Comparison of ENCODE assay signal across 10 mouse cellular contexts in the genomic region with DNA sequence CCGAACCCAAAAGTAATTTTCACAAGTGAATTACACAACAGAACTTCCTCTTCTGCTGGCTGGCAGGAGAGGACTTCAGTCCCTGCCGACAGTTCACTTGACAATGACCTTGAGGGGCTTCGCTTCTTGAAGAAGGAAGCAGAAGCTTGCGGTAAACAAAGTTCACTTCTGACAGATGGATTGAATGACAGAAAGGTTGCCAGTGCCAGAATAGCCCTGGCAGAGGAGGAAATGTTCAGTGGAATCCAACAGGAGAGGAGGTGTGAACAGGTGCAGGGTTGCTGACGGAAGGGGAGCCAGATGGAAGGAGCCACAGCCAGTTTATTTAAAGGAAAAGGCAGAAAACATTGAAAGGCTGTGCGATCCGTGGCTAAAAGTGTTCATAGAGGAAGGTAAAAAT.
A peak's percentile ranks its signal among the peaks of the same experiment; 100 is the strongest.
DNase-seq lines count a peak whose midpoint lies in the region; ATAC-seq lines count a peak whose summit lies in the region.
"Had no signal": no experiment of that assay in that cellular context is flagged by ENCODE, and none has a peak within 500 bp of the region (broad histone marks: within the 10 kb centered on the region; RNA-seq: fewer than 3 reads in every experiment).

No protein-coding gene starts in this region.

- no peaks in the 10 kb centered on the region for H3K36me3 ChIP-seq in forebrain, embryonic 13.5 days (ENCODE audit: poor library complexity, severe bottlenecking)
- H3K36me3 ChIP-seq in forebrain, embryonic 11.5 days (ENCODE audit: control insufficient read depth, insufficient read depth, low read length), result no peaks in the 10 kb centered on the region

- intact Hi-C loops in left cerebral cortex, postnatal 14 days (cut with DNase I), result loop anchor here (5.0 kb wide), 2 partner anchors 51 to 514 kb away; no protein-coding TSS in a partner anchor

- peak; percentile 79 for ATAC-seq in forebrain, embryonic 13.5 days
- ATAC-seq in forebrain, embryonic 11.5 days (replicated peaks; ENCODE audit: low FRiP score), result no peak

- H3K9ac ChIP-seq in forebrain, embryonic 13.5 days, result no peak overlapping the region
- no peak overlapping the region for H3K9ac ChIP-seq in forebrain, embryonic 11.5 days (ENCODE audit: low read length)
- H3K9ac ChIP-seq: liver, embryonic 14.5 days had no signal

- no peak overlapping the region for H3K4me3 ChIP-seq in forebrain, embryonic 13.5 days
- no peak overlapping the region for H3K4me3 ChIP-seq in forebrain, embryonic 11.5 days (ENCODE audit: low read depth, low read length)

- no peaks in the 10 kb centered on the region for H3K9me3 ChIP-seq in forebrain, embryonic 13.5 days (replicated peaks)
- H3K9me3 ChIP-seq in forebrain, embryonic 11.5 days (ENCODE audit: control insufficient read depth, low read length), result no peaks in the 10 kb centered on the region

- peak overlapping the region; percentile 59 for H3K27ac ChIP-seq in forebrain, embryonic 13.5 days
- H3K27ac ChIP-seq in forebrain, embryonic 11.5 days (ENCODE audit: low read depth, low read length), result no peak overlapping the region
- H3K27ac ChIP-seq: liver, embryonic 14.5 days had no signal

- no peak for DNase-seq in forebrain, embryonic 11.5 days (ENCODE audit: low spot score)
- peak; percentile 79 for DNase-seq in brain, embryonic 18.5 days (ENCODE audit: low read depth, low spot score)
- DNase-seq in frontal cortex, postnatal 36 days (ENCODE audit: low spot score in 2 of 2), result peak; percentile 71 to 87
- peak; percentile 64 to 69 for DNase-seq in left cerebral cortex, postnatal 14 days (ENCODE audit: low spot score in 2 of 2)
- no peak for DNase-seq in urinary bladder, postnatal 4 days (ENCODE audit: low spot score in 2 of 2)
- DNase-seq in kidney, postnatal 36 days, result no peak
- no peak for DNase-seq in heart, adult 11 months
- DNase-seq: B cell, adult 2 months had no signal

- H3K4me1 ChIP-seq in forebrain, embryonic 13.5 days, result peaks cover 51% of the 10 kb centered on the region
- peaks cover 3% of the 10 kb centered on the region; the same call in 1 of the 2 replicates for H3K4me1 ChIP-seq in forebrain, embryonic 11.5 days (replicated peaks; ENCODE audit: control insufficient read depth, insufficient read depth, low read length)

- no peaks in the 10 kb centered on the region for H3K27me3 ChIP-seq in forebrain, embryonic 13.5 days
- no peaks in the 10 kb centered on the region for H3K27me3 ChIP-seq in forebrain, embryonic 11.5 days (ENCODE audit: control insufficient read depth, insufficient read depth, low read length)

- WGBS in forebrain, embryonic 13.5 days, result 54% methylated on average over 7 of the region's 7 CpGs
- WGBS in forebrain, embryonic 11.5 days, result 72% methylated on average over 7 of the region's 7 CpGs

- no peak overlapping the region for H3K4me2 ChIP-seq in forebrain, embryonic 13.5 days
- no peak overlapping the region for H3K4me2 ChIP-seq in forebrain, embryonic 11.5 days (ENCODE audit: low read depth, low read length, severe bottlenecking)

Comparison
In these comparisons a context has a peak if more than half of its experiments do, and no peak if none do; other contexts are left out.
1. DNase-seq: peak in brain, embryonic 18.5 days (single experiment), frontal cortex, postnatal 36 days (2 of 2) and left cerebral cortex, postnatal 14 days (2 of 2); none in forebrain, embryonic 11.5 days (single experiment), urinary bladder, postnatal 4 days (0 of 2), kidney, postnatal 36 days (0 of 2) and heart, adult 11 months (single experiment).